Mouse (Mus musculus) cortical plate, adult 2 months (tissue): ENCODE measurements around the gene Card10.

Experiments
- CTCF ChIP-seq: fragments of 200-500 bp; IDR thresholded peaks from 2 replicates; pipeline ENCODE4 v1.5.1; 2011; ENCODE audit warnings: mild to moderate bottlenecking, control low read depth, low read length; ENCODE audit not compliant: insufficient read depth; ENCODE audit errors: extremely low read depth
- POLR2A ChIP-seq: fragments of 200-500 bp; IDR thresholded peaks from 2 replicates; pipeline ENCODE4 v1.6.1; 2011; ENCODE audit warnings: mild to moderate bottlenecking, low read length, control low read depth; ENCODE audit not compliant: insufficient read depth; ENCODE audit errors: extremely low read depth

DNA sequence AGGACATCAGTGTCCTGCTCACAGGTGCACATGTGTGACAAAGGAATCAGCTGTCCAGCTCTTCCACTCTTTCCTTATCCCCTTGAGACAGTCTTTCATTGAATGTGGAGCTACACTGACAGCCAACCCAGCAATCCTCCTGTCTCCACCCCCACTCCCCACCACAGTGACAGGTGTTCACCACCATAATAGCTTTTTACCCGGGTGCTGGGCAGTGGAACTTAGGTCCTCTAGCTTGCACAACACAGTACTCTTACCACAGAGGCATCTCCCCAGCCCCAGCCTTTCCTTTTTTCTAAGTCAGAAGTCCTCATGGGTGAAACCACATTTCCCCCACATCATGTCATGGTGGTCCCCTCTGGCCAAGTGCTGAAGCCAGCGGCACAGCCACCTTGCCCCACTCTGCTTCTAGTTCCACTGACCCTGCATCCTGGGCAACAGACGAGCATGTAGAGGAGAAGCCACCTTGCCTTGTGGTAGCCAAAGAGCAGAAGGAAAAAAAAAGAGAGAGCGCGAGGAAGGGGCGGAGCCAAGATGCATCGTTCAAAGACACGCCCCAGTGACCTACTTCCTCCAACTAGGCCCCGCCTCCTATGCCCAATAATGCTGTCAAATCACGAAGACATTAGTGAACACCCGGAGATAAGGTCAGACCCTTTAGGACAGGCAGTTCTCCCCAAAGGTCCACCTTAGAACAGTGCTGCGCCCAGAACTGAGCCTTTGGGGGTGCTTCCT is 72.4 kb downstream of the Card10 start:
- TF ChIP-seq CTCF (no peak), POLR2A (no peak)
